Mouse (Mus musculus) hindbrain, embryonic 15.5 days (tissue): ENCODE data around the gene Elp6. TPM values are rescaled to one million over a fixed set of nuclear protein-coding genes. Genes with fewer than 3 reads are reported as not detected.

ENCODE experiments used
- ATAC-seq: fragments of 200-750 bp; cut with Nextera tagmentation; 2 replicates; pipeline ENCODE4 v1.8.0; 2017; ENCODE audit warnings: low read depth, moderate number of reproducible peaks, moderate TSS enrichment; ENCODE audit not compliant: low FRiP score
- H3K27ac ChIP-seq: fragments of 300-500 bp; sonication (generic); replicated peaks from 2 replicates; pipeline ENCODE4 v1.5.1; 2015; ENCODE audit warnings: mild to moderate bottlenecking, inconsistent platforms
- H3K27me3 ChIP-seq: fragments of 300-500 bp; sonication (generic); 2 replicates; pipeline ENCODE4 v1.6.1; 2015; ENCODE audit warnings: control low read depth, inconsistent platforms
- H3K36me3 ChIP-seq: fragments of 300-500 bp; sonication (generic); 2 replicates; pipeline ENCODE4 v1.6.1; 2015; ENCODE audit warnings: control low read depth, inconsistent platforms
- H3K4me1 ChIP-seq: fragments of 300-500 bp; sonication (generic); replicated peaks from 2 replicates; pipeline ENCODE4 v1.6.1; 2015; ENCODE audit warnings: control low read depth, inconsistent platforms
- H3K4me2 ChIP-seq: fragments of 300-500 bp; sonication (generic); 2 replicates; pipeline ENCODE4 v1.6.1; 2015; ENCODE audit warnings: moderate library complexity, mild to moderate bottlenecking, inconsistent platforms
- H3K4me3 ChIP-seq: fragments of 300-500 bp; sonication (generic); 2 replicates; pipeline ENCODE4 v1.5.1; 2015; ENCODE audit warnings: mild to moderate bottlenecking, inconsistent platforms
- H3K9ac ChIP-seq: fragments of 300-500 bp; sonication (generic); 2 replicates; pipeline ENCODE4 v1.6.1; 2015; ENCODE audit warnings: inconsistent platforms
- H3K9me3 ChIP-seq: fragments of 300-500 bp; sonication (generic); 2 replicates; pipeline ENCODE4 v1.6.1; 2016; ENCODE audit warnings: control low read depth, inconsistent platforms
- WGBS: fragments of 180-500 bp; shearing (Covaris S2); methylation state at CpG from one replicate; pipeline ENCODE4 v1.1.7; 2015; 5-methylcytosine and 5-hydroxymethylcytosine counted together
- polyA plus RNA-seq: library from polyadenylated mRNA; unstranded; fragments of >200 nt; fragmentation: Nextera tagmentation; extraction: Ambion mirVana; gene quantifications from 2 replicates; pipeline ENCODE4 v1.2.1, GENCODE M21; 2015

Gene Elp6
- 41.8 and 42.1 TPM in 2 replicates for polyA plus RNA-seq

- H3K4me1 ChIP-seq: peaks cover 9% of the 10 kb centered on the region
- H3K4me2 ChIP-seq: peak within 1 kb of the TSS; percentile 72
- peak; percentile 98 for ATAC-seq
- peak within 1 kb of the TSS; percentile 58 for H3K4me3 ChIP-seq
- H3K27me3 ChIP-seq: no peaks in the 10 kb centered on the region
- H3K9ac ChIP-seq: peak within 1 kb of the TSS; percentile 59
- H3K9me3 ChIP-seq: no peaks in the 10 kb centered on the region
- peaks cover 7% of the 10 kb centered on the region for H3K36me3 ChIP-seq
- WGBS: under 1% methylated on average over 46 of the region's 46 CpGs
- H3K27ac ChIP-seq: peak within 1 kb of the TSS; percentile 97
These were observed at the start of gene Elp6 for GRCm38 (mm10) chr9:110304969-110305651. Elp6 (plus strand) TSS chr9:110305173.

- Histone ChIP-seq H3K27ac (peak overlapping the region; percentile 72), H3K9me3 (no peaks in the 10 kb centered on the region), H3K9ac (no peak overlapping the region), H3K4me3 (no peak overlapping the region), H3K36me3 (peaks cover 13% of the 10 kb centered on the region), H3K4me2 (0 out of 2 replicates have a peak overlapping the region, but pooled peaks have one; percentile 1), H3K4me1 (peaks cover 33% of the 10 kb centered on the region), H3K27me3 (no peaks in the 10 kb centered on the region)
- ATAC-seq: peak; percentile 78
- 13% methylated on average over 15 of the region's 15 CpGs for WGBS
These were observed 49.5 kb upstream of the Elp6 start for GRCm38 (mm10) chr9:110255407-110256019.

- Histone ChIP-seq H3K36me3 (peaks cover 26% of the 10 kb centered on the region), H3K9ac (no peak overlapping the region), H3K27me3 (no peaks in the 10 kb centered on the region), H3K27ac (no peak overlapping the region), H3K4me1 (peaks cover 22% of the 10 kb centered on the region), H3K9me3 (no peaks in the 10 kb centered on the region), H3K4me3 (no peak overlapping the region), H3K4me2 (no peak overlapping the region)
- ATAC-seq: peak; percentile 28; the same call in 1 of the 2 replicates
- WGBS: 53% methylated on average over 6 of the region's 6 CpGs
These were observed 46.3 kb upstream of the Elp6 start for GRCm38 (mm10) chr9:110258646-110259045.

- no peaks in the 10 kb centered on the region for H3K9me3 ChIP-seq
- peaks cover 26% of the 10 kb centered on the region for H3K36me3 ChIP-seq
- no peak overlapping the region for H3K27ac ChIP-seq
- no peak overlapping the region for H3K4me3 ChIP-seq
- H3K4me2 ChIP-seq: no peak overlapping the region
- no peak overlapping the region for H3K9ac ChIP-seq
- WGBS: 95% methylated on average over 3 of the region's 3 CpGs
- H3K27me3 ChIP-seq: no peaks in the 10 kb centered on the region
- no peak for ATAC-seq
- H3K4me1 ChIP-seq: peaks cover 22% of the 10 kb centered on the region
These were observed 45.9 kb upstream of the Elp6 start for GRCm38 (mm10) chr9:110259118-110259517.

- Histone ChIP-seq H3K4me3 (no peak overlapping the region), H3K27me3 (no peaks in the 10 kb centered on the region), H3K27ac (no peak overlapping the region), H3K4me2 (no peak overlapping the region), H3K9me3 (no peaks in the 10 kb centered on the region), H3K36me3 (peaks cover 24% of the 10 kb centered on the region), H3K9ac (no peak overlapping the region), H3K4me1 (0 out of 2 replicates have a peak, but pooled peaks cover 4% of the 10 kb centered on the region)
- no peak for ATAC-seq
- WGBS: 64% methylated on average over 8 of the region's 8 CpGs
These were observed 41.8 kb upstream of the Elp6 start for GRCm38 (mm10) chr9:110263181-110263580.

- peaks cover 19% of the 10 kb centered on the region for H3K36me3 ChIP-seq
- no peak overlapping the region for H3K4me2 ChIP-seq
- no peaks in the 10 kb centered on the region for H3K9me3 ChIP-seq
- H3K27ac ChIP-seq: no peak overlapping the region
- whole genome bisulfite sequencing: 85% methylated on average over 9 of the region's 9 CpGs
- no peak overlapping the region for H3K4me3 ChIP-seq
- no peaks in the 10 kb centered on the region for H3K27me3 ChIP-seq
- H3K9ac ChIP-seq: no peak overlapping the region
- H3K4me1 ChIP-seq: no peaks in the 10 kb centered on the region
- 0 out of 2 replicates have a peak, but pooled peaks have one; percentile 38 for ATAC-seq
These were observed 40.0 kb upstream of the Elp6 start for GRCm38 (mm10) chr9:110264991-110265390.

GRCm38 (mm10) chr9:110268416-110268815 is 36.6 kb upstream of the Elp6 start:
- Histone ChIP-seq H3K4me1 (no peaks in the 10 kb centered on the region), H3K36me3 (no peaks in the 10 kb centered on the region), H3K9me3 (no peaks in the 10 kb centered on the region), H3K4me3 (no peak overlapping the region), H3K9ac (no peak overlapping the region), H3K27me3 (no peaks in the 10 kb centered on the region), H3K27ac (no peak overlapping the region), H3K4me2 (no peak overlapping the region)
- 89% methylated on average over 10 of the region's 10 CpGs for WGBS
- no peak for ATAC-seq

GRCm38 (mm10) chr9:110272330-110272729 is 32.6 kb upstream of the Elp6 start:
- no peak overlapping the region for H3K4me3 ChIP-seq
- H3K27ac ChIP-seq: no peak overlapping the region
- WGBS: 99% methylated on average over 3 of the region's 3 CpGs
- H3K9me3 ChIP-seq: no peaks in the 10 kb centered on the region
- no peaks in the 10 kb centered on the region for H3K27me3 ChIP-seq
- no peaks in the 10 kb centered on the region for H3K36me3 ChIP-seq
- no peak overlapping the region for H3K4me2 ChIP-seq
- no peak overlapping the region for H3K9ac ChIP-seq
- no peaks in the 10 kb centered on the region for H3K4me1 ChIP-seq
- no peak for ATAC-seq

- no peaks in the 10 kb centered on the region for H3K36me3 ChIP-seq
- ATAC-seq: no peak
- no peak overlapping the region for H3K27ac ChIP-seq
- H3K9ac ChIP-seq: no peak overlapping the region
- no peaks in the 10 kb centered on the region for H3K9me3 ChIP-seq
- H3K27me3 ChIP-seq: no peaks in the 10 kb centered on the region
- H3K4me3 ChIP-seq: no peak overlapping the region
- no peaks in the 10 kb centered on the region for H3K4me1 ChIP-seq
- WGBS: 82% methylated on average over 4 of the region's 4 CpGs
- H3K4me2 ChIP-seq: no peak overlapping the region
These were observed 31.5 kb upstream of the Elp6 start for GRCm38 (mm10) chr9:110273507-110273906.

- Histone ChIP-seq H3K9me3 (no peaks in the 10 kb centered on the region), H3K9ac (no peak overlapping the region), H3K4me1 (no peaks in the 10 kb centered on the region), H3K27me3 (no peaks in the 10 kb centered on the region), H3K4me2 (no peak overlapping the region), H3K36me3 (no peaks in the 10 kb centered on the region), H3K4me3 (no peak overlapping the region), H3K27ac (no peak overlapping the region)
- ATAC-seq: no peak
- WGBS: 81% methylated on average over 5 of the region's 5 CpGs
These were observed 29.1 kb upstream of the Elp6 start for GRCm38 (mm10) chr9:110275882-110276281.

- H3K4me2 ChIP-seq: no peak overlapping the region
- no peaks in the 10 kb centered on the region for H3K4me1 ChIP-seq
- H3K36me3 ChIP-seq: no peaks in the 10 kb centered on the region
- no peaks in the 10 kb centered on the region for H3K27me3 ChIP-seq
- 55% methylated on average over 8 of the region's 8 CpGs for WGBS
- H3K9ac ChIP-seq: no peak overlapping the region
- H3K27ac ChIP-seq: no peak overlapping the region
- H3K4me3 ChIP-seq: no peak overlapping the region
- H3K9me3 ChIP-seq: no peaks in the 10 kb centered on the region
- ATAC-seq: no peak
These were observed 27.5 kb upstream of the Elp6 start for GRCm38 (mm10) chr9:110277431-110277881.

- 93% methylated on average over 10 of the region's 10 CpGs for WGBS
- ATAC-seq: no peak
- H3K36me3 ChIP-seq: no peaks in the 10 kb centered on the region
These were observed 20.8 kb upstream of the Elp6 start for GRCm38 (mm10) chr9:110284075-110284697.

More at GRCm38 (mm10) chr9:110284075-110284697, 20.8 kb upstream of the Elp6 start:
- Histone ChIP-seq H3K4me1 (peaks cover 6% of the 10 kb centered on the region), H3K9me3 (no peaks in the 10 kb centered on the region), H3K27me3 (no peaks in the 10 kb centered on the region), H3K27ac (no peak overlapping the region), H3K9ac (no peak overlapping the region), H3K4me3 (no peak overlapping the region), H3K4me2 (no peak overlapping the region)
